Mouse (Mus musculus): ENCODE measurements around the gene Ppp1cb. TPM values are rescaled to one million over a fixed set of nuclear protein-coding genes. Genes with fewer than 3 reads are reported as not detected.

The Ppp1cb gene
- polyA plus RNA-seq, 1 experiment from 2014 or later, result 220 TPM

- no peaks in the 10 kb centered on the region for H3K9me3 ChIP-seq (ENCODE audit: control insufficient read depth, low read length)
- H3K4me2 ChIP-seq (ENCODE audit: low read depth, low read length, severe bottlenecking), result no peak overlapping the region
- no peak overlapping the region for H3K27ac ChIP-seq (ENCODE audit: low read depth, low read length)
- no peak for ATAC-seq (replicated peaks; ENCODE audit: low FRiP score)
- no peaks in the 10 kb centered on the region for H3K27me3 ChIP-seq (ENCODE audit: control insufficient read depth, insufficient read depth, low read length)
- no peaks in the 10 kb centered on the region for H3K4me1 ChIP-seq (replicated peaks; ENCODE audit: control insufficient read depth, insufficient read depth, low read length)
- no peak overlapping the region for H3K9ac ChIP-seq (ENCODE audit: low read length)
- H3K36me3 ChIP-seq (ENCODE audit: control insufficient read depth, insufficient read depth, low read length), result no peaks in the 10 kb centered on the region
- no peak overlapping the region for H3K4me3 ChIP-seq (ENCODE audit: low read depth, low read length)
- 41% methylated on average over 5 of the region's 5 CpGs for WGBS
- DNase-seq (ENCODE audit: low spot score), result no peak
These were observed 20.6 kb upstream of the Ppp1cb start for GRCm38 (mm10) chr5:32437901-32438563.

- WGBS, result 58% methylated on average over 2 of the region's 2 CpGs
- DNase-seq (ENCODE audit: low spot score) (no peak), ATAC-seq (replicated peaks; ENCODE audit: low FRiP score) (no peak)
- Histone ChIP-seq H3K4me1 (replicated peaks; ENCODE audit: control insufficient read depth, insufficient read depth, low read length) (no peaks in the 10 kb centered on the region), H3K27me3 (ENCODE audit: control insufficient read depth, insufficient read depth, low read length) (no peaks in the 10 kb centered on the region), H3K4me3 (ENCODE audit: low read depth, low read length) (no peak overlapping the region), H3K9ac (ENCODE audit: low read length) (no peak overlapping the region), H3K4me2 (ENCODE audit: low read depth, low read length, severe bottlenecking) (no peak overlapping the region), H3K27ac (ENCODE audit: low read depth, low read length) (no peak overlapping the region), H3K36me3 (ENCODE audit: control insufficient read depth, insufficient read depth, low read length) (no peaks in the 10 kb centered on the region), H3K9me3 (ENCODE audit: control insufficient read depth, low read length) (no peaks in the 10 kb centered on the region)
These were observed 20.1 kb upstream of the Ppp1cb start for GRCm38 (mm10) chr5:32438564-32438922.

GRCm38 (mm10) chr5:32441336-32441735 lies 17.3 kb upstream of the Ppp1cb start:
- DNase-seq (ENCODE audit: low spot score) (no peak), ATAC-seq (replicated peaks; ENCODE audit: low FRiP score) (no peak)
- no peak overlapping the region for H3K4me3 ChIP-seq (ENCODE audit: low read depth, low read length)
- no peaks in the 10 kb centered on the region for H3K27me3 ChIP-seq (ENCODE audit: control insufficient read depth, insufficient read depth, low read length)
- H3K4me1 ChIP-seq (replicated peaks; ENCODE audit: control insufficient read depth, insufficient read depth, low read length), result no peaks in the 10 kb centered on the region
- no peaks in the 10 kb centered on the region for H3K36me3 ChIP-seq (ENCODE audit: control insufficient read depth, insufficient read depth, low read length)
- no peak overlapping the region for H3K4me2 ChIP-seq (ENCODE audit: low read depth, low read length, severe bottlenecking)
- no peak overlapping the region for H3K9ac ChIP-seq (ENCODE audit: low read length)
- WGBS, result 85% methylated on average over 3 of the region's 3 CpGs
- no peak overlapping the region for H3K27ac ChIP-seq (ENCODE audit: low read depth, low read length)
- no peaks in the 10 kb centered on the region for H3K9me3 ChIP-seq (ENCODE audit: control insufficient read depth, low read length)

GRCm38 (mm10) chr5:32441992-32442575 lies 16.6 kb upstream of the Ppp1cb start:
- Histone ChIP-seq H3K9me3 (ENCODE audit: control insufficient read depth, low read length) (no peaks in the 10 kb centered on the region), H3K4me3 (ENCODE audit: low read depth, low read length) (no peak overlapping the region), H3K4me2 (ENCODE audit: low read depth, low read length, severe bottlenecking) (no peak overlapping the region), H3K9ac (ENCODE audit: low read length) (no peak overlapping the region), H3K27me3 (ENCODE audit: control insufficient read depth, insufficient read depth, low read length) (no peaks in the 10 kb centered on the region), H3K27ac (ENCODE audit: low read depth, low read length) (no peak overlapping the region), H3K36me3 (ENCODE audit: control insufficient read depth, insufficient read depth, low read length) (no peaks in the 10 kb centered on the region), H3K4me1 (replicated peaks; ENCODE audit: control insufficient read depth, insufficient read depth, low read length) (no peaks in the 10 kb centered on the region)
- DNase-seq (ENCODE audit: low spot score) (no peak), ATAC-seq (replicated peaks; ENCODE audit: low FRiP score) (no peak)
- WGBS, result 85% methylated on average over 4 of the region's 4 CpGs

GRCm38 (mm10) chr5:32443906-32444305 lies 14.7 kb upstream of the Ppp1cb start:
- Histone ChIP-seq H3K27ac (ENCODE audit: low read depth, low read length) (no peak overlapping the region), H3K4me1 (replicated peaks; ENCODE audit: control insufficient read depth, insufficient read depth, low read length) (no peaks in the 10 kb centered on the region), H3K27me3 (ENCODE audit: control insufficient read depth, insufficient read depth, low read length) (no peaks in the 10 kb centered on the region), H3K9ac (ENCODE audit: low read length) (no peak overlapping the region), H3K36me3 (ENCODE audit: control insufficient read depth, insufficient read depth, low read length) (no peaks in the 10 kb centered on the region), H3K9me3 (ENCODE audit: control insufficient read depth, low read length) (no peaks in the 10 kb centered on the region), H3K4me2 (ENCODE audit: low read depth, low read length, severe bottlenecking) (no peak overlapping the region), H3K4me3 (ENCODE audit: low read depth, low read length) (no peak overlapping the region)
- no peak for DNase-seq (ENCODE audit: low spot score)
- 88% methylated on average over 3 of the region's 3 CpGs for WGBS
- ATAC-seq (replicated peaks; ENCODE audit: low FRiP score), result no peak

- Histone ChIP-seq H3K4me2 (ENCODE audit: low read depth, low read length, severe bottlenecking) (no peak overlapping the region), H3K27ac (ENCODE audit: low read depth, low read length) (no peak overlapping the region), H3K36me3 (ENCODE audit: control insufficient read depth, insufficient read depth, low read length) (no peaks in the 10 kb centered on the region), H3K9me3 (ENCODE audit: control insufficient read depth, low read length) (no peaks in the 10 kb centered on the region), H3K9ac (ENCODE audit: low read length) (no peak overlapping the region), H3K27me3 (ENCODE audit: control insufficient read depth, insufficient read depth, low read length) (no peaks in the 10 kb centered on the region), H3K4me3 (ENCODE audit: low read depth, low read length) (no peak overlapping the region), H3K4me1 (replicated peaks; ENCODE audit: control insufficient read depth, insufficient read depth, low read length) (no peaks in the 10 kb centered on the region)
- WGBS, result 50% methylated on average over 11 of the region's 11 CpGs
- DNase-seq (ENCODE audit: low spot score) (no peak), ATAC-seq (replicated peaks; ENCODE audit: low FRiP score) (no peak)
These were observed 13.2 kb upstream of the Ppp1cb start for GRCm38 (mm10) chr5:32445287-32445921.

GRCm38 (mm10) chr5:32446394-32446793 lies 12.2 kb upstream of the Ppp1cb start:
- H3K4me3 ChIP-seq (ENCODE audit: low read depth, low read length), result no peak overlapping the region
- 51% methylated on average over 5 of the region's 5 CpGs for WGBS
- H3K27me3 ChIP-seq (ENCODE audit: control insufficient read depth, insufficient read depth, low read length), result no peaks in the 10 kb centered on the region
- no peak overlapping the region for H3K4me2 ChIP-seq (ENCODE audit: low read depth, low read length, severe bottlenecking)
- no peaks in the 10 kb centered on the region for H3K36me3 ChIP-seq (ENCODE audit: control insufficient read depth, insufficient read depth, low read length)
- H3K9me3 ChIP-seq (ENCODE audit: control insufficient read depth, low read length), result no peaks in the 10 kb centered on the region
- no peak overlapping the region for H3K9ac ChIP-seq (ENCODE audit: low read length)
- DNase-seq (ENCODE audit: low spot score) (no peak), ATAC-seq (replicated peaks; ENCODE audit: low FRiP score) (no peak)
- no peaks in the 10 kb centered on the region for H3K4me1 ChIP-seq (replicated peaks; ENCODE audit: control insufficient read depth, insufficient read depth, low read length)
- H3K27ac ChIP-seq (ENCODE audit: low read depth, low read length), result no peak overlapping the region

GRCm38 (mm10) chr5:32446810-32447209 lies 11.8 kb upstream of the Ppp1cb start:
- H3K9ac ChIP-seq (ENCODE audit: low read length), result no peak overlapping the region
- no peak overlapping the region for H3K27ac ChIP-seq (ENCODE audit: low read depth, low read length)
- no peaks in the 10 kb centered on the region for H3K9me3 ChIP-seq (ENCODE audit: control insufficient read depth, low read length)
- no peak for ATAC-seq (replicated peaks; ENCODE audit: low FRiP score)
- H3K36me3 ChIP-seq (ENCODE audit: control insufficient read depth, insufficient read depth, low read length), result no peaks in the 10 kb centered on the region
- no peak overlapping the region for H3K4me2 ChIP-seq (ENCODE audit: low read depth, low read length, severe bottlenecking)
- H3K4me1 ChIP-seq (replicated peaks; ENCODE audit: control insufficient read depth, insufficient read depth, low read length), result no peaks in the 10 kb centered on the region
- DNase-seq (ENCODE audit: low spot score), result no peak
- no peak overlapping the region for H3K4me3 ChIP-seq (ENCODE audit: low read depth, low read length)
- no peaks in the 10 kb centered on the region for H3K27me3 ChIP-seq (ENCODE audit: control insufficient read depth, insufficient read depth, low read length)
